Mouse (Mus musculus): Measurements from ENCODE around the gene Tspan5. TPM values are rescaled to one million over a fixed set of nuclear protein-coding genes. Genes with fewer than 3 reads are reported as not detected.
A peak's percentile ranks its signal among the peaks of the same experiment; 100 is the strongest.

Tspan5 gene
- polyA plus RNA-seq, 2 experiments, result 2.0 to 2.9 TPM

- Histone ChIP-seq H3K27me3 (ENCODE audit: control insufficient read depth, insufficient read depth, low read length) (no peaks in the 10 kb centered on the region), H3K27ac (no peak overlapping the region), H3K9ac (replicated peaks) (no peak overlapping the region), H3K36me3 (replicated peaks; ENCODE audit: control insufficient read depth, insufficient read depth, low read depth) (no peaks in the 10 kb centered on the region), H3K4me1 (replicated peaks; ENCODE audit: control insufficient read depth in 2 of 2, insufficient read depth in 2 of 2, low read length in 1 of 2) (peaks cover 0 to 9% of the 10 kb centered on the region in 2 experiments; a peak in 2 of 4 replicates), H3K9me3 (ENCODE audit: control insufficient read depth, low read length) (no peaks in the 10 kb centered on the region), H3K4me3 (ENCODE audit: insufficient read depth in 1 of 2, low read depth in 2 of 2, low read length in 2 of 2) (no peak overlapping the region), H3K4me2 (ENCODE audit: low read depth) (no peak overlapping the region)
- DNase-seq (ENCODE audit: low read depth in 3 of 3, low spot score in 3 of 3) (no peak), ATAC-seq (ENCODE audit: insufficient read depth) (no peak)
- WGBS (ENCODE audit: insufficient replicate concordance), result 64% methylated on average over 8 of the region's 8 CpGs
- no peak for TF ChIP-seq EP300 (IDR thresholded peaks at IDR 0.05; ENCODE audit: low read depth)
- no peak for TF ChIP-seq CTCF (IDR thresholded peaks at IDR 0.05; ENCODE audit: low read depth)
Measured at GRCm38 (mm10) chr3:138767034-138767433, 25.0 kb downstream of the Tspan5 start.

- H3K4me1 ChIP-seq (replicated peaks; ENCODE audit: control insufficient read depth in 2 of 2, insufficient read depth in 2 of 2, low read length in 1 of 2), result peaks cover 0 to 12% of the 10 kb centered on the region in 2 experiments; a peak in 2 of 4 replicates
- ATAC-seq (ENCODE audit: insufficient read depth), result no peak
- no peak overlapping the region for H3K4me3 ChIP-seq (ENCODE audit: insufficient read depth in 1 of 2, low read depth in 2 of 2, low read length in 2 of 2)
- H3K27me3 ChIP-seq (ENCODE audit: control insufficient read depth, insufficient read depth, low read length), result no peaks in the 10 kb centered on the region
- H3K4me2 ChIP-seq (ENCODE audit: low read depth), result no peak overlapping the region
- TF ChIP-seq CTCF (IDR thresholded peaks at IDR 0.05; ENCODE audit: low read depth), result no peak
- H3K9ac ChIP-seq (replicated peaks), result no peak overlapping the region
- no peaks in the 10 kb centered on the region for H3K9me3 ChIP-seq (ENCODE audit: control insufficient read depth, low read length)
- WGBS (ENCODE audit: insufficient replicate concordance), result 77% methylated on average over 12 of the region's 12 CpGs
- no peak for DNase-seq (ENCODE audit: low read depth in 3 of 3, low spot score in 3 of 3)
- H3K27ac ChIP-seq, result no peak overlapping the region
- H3K36me3 ChIP-seq (replicated peaks; ENCODE audit: control insufficient read depth, insufficient read depth, low read depth), result no peaks in the 10 kb centered on the region
Measured at GRCm38 (mm10) chr3:138768541-138769093, 26.6 kb downstream of the Tspan5 start.

- 64% methylated on average over 10 of the region's 10 CpGs for WGBS (ENCODE audit: insufficient replicate concordance)
- Histone ChIP-seq H3K4me1 (replicated peaks; ENCODE audit: control insufficient read depth in 2 of 2, insufficient read depth in 2 of 2, low read length in 1 of 2) (peaks cover 0 to 12% of the 10 kb centered on the region in 2 experiments; a peak in 2 of 4 replicates), H3K27me3 (ENCODE audit: control insufficient read depth, insufficient read depth, low read length) (no peaks in the 10 kb centered on the region), H3K9ac (replicated peaks) (no peak overlapping the region), H3K9me3 (ENCODE audit: control insufficient read depth, low read length) (no peaks in the 10 kb centered on the region), H3K36me3 (replicated peaks; ENCODE audit: control insufficient read depth, insufficient read depth, low read depth) (no peaks in the 10 kb centered on the region), H3K4me2 (ENCODE audit: low read depth) (no peak overlapping the region), H3K27ac (no peak overlapping the region), H3K4me3 (ENCODE audit: insufficient read depth in 1 of 2, low read depth in 2 of 2, low read length in 2 of 2) (no peak overlapping the region)
- no peak for TF ChIP-seq CTCF (IDR thresholded peaks at IDR 0.05; ENCODE audit: low read depth)
- TF ChIP-seq EP300 (IDR thresholded peaks at IDR 0.05; ENCODE audit: low read depth), result no peak
- no peak for DNase-seq (ENCODE audit: low read depth in 3 of 3, low spot score in 3 of 3)
- no peak for ATAC-seq (ENCODE audit: insufficient read depth)
Measured at GRCm38 (mm10) chr3:138770650-138771331, 28.8 kb downstream of the Tspan5 start.

- Histone ChIP-seq H3K27ac (no peak overlapping the region), H3K27me3 (ENCODE audit: control insufficient read depth, insufficient read depth, low read length) (no peaks in the 10 kb centered on the region), H3K4me1 (replicated peaks; ENCODE audit: control insufficient read depth in 2 of 2, insufficient read depth in 2 of 2, low read length in 1 of 2) (peaks cover 0 to 12% of the 10 kb centered on the region in 2 experiments; a peak in 2 of 4 replicates), H3K4me2 (ENCODE audit: low read depth) (no peak overlapping the region), H3K4me3 (ENCODE audit: insufficient read depth in 1 of 2, low read depth in 2 of 2, low read length in 2 of 2) (no peak overlapping the region), H3K36me3 (replicated peaks; ENCODE audit: control insufficient read depth, insufficient read depth, low read depth) (no peaks in the 10 kb centered on the region), H3K9ac (replicated peaks) (no peak overlapping the region), H3K9me3 (ENCODE audit: control insufficient read depth, low read length) (no peaks in the 10 kb centered on the region)
- 49% methylated on average over 12 of the region's 12 CpGs for WGBS (ENCODE audit: insufficient replicate concordance)
- DNase-seq (ENCODE audit: low read depth in 3 of 3, low spot score in 3 of 3) (peak; percentile 23 to 34 (median 28)), ATAC-seq (ENCODE audit: insufficient read depth) (peak; percentile 85)
- no peak for TF ChIP-seq EP300 (IDR thresholded peaks at IDR 0.05; ENCODE audit: low read depth)
- peak; percentile 35 for TF ChIP-seq CTCF (IDR thresholded peaks at IDR 0.05; ENCODE audit: low read depth)
Measured at GRCm38 (mm10) chr3:138771549-138772333, 29.7 kb downstream of the Tspan5 start.

Data from liver, embryonic 14.5 days (tissue).